Mouse (Mus musculus): ENCODE results near the gene Oprl1.

Oprl1 gene

DNA sequence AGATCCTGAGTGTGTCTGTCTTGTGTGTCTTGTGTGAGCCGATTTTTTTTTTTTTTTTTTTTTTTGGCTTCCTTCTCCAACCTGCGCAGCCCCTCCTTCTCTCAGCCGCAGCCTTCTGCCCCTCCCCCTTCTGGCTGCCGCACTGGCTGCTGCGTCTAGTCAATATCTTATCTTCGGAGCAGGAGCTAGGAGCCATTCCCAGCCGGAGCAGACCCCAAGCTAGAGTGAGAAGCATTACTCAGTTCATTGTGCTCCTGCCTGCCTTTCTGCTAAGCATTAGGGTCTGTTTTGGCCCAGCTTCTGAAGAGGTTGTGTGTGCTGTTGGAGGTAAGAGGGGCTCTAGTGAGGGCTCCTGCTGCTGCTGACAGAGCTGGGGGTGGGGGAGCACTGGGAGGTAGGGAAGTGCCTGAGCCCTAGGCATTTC, at the start of gene Oprl1:
Gene Oprl1, plus strand, starts transcription at position 114 of the 424 bp plus-strand sequence.
- DNase-seq (ENCODE audit: low spot score), result no peak

DNA sequence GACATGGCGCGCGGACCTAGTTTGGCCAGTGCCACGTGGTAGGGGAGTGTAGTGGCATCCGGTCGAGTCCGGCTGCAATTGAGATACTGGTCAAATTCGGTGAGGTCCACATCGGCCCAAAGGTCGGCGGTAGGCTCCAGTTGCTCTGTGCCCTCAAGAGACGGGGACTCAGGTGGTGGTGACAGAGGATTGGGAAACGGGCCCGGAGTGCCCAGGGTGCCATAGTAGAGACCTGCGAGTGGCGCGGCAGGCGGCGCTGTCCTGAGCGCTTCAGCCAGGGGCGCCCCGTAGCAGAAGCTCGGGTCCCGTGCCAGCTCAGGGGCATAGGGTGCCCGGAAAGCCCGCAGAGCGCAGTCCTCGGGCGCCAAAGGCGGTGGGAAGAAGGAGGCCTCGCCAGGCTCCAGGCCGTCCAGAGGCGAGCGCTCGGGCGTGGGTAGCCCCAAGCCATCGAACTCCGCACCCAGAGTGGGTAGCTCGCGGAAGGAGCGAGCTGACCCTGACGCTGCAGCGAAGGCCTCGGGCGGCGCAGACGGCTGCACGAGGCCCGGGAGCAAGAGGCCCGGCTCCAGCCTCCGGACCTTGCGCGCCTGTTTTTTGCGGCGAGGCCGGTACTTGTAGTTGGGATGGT, 44.4 kb upstream of the Oprl1 start:
- no peak for DNase-seq (ENCODE audit: low spot score)

- no peak for DNase-seq (ENCODE audit: low spot score)
Observed at GRCm38 (mm10) chr2:181670913-181671311, 43.9 kb upstream of the Oprl1 start.

GRCm38 (mm10) chr2:181671326-181671725, 43.5 kb upstream of the Oprl1 start, which contains the start of gene Sox18:
TSS of gene Sox18 (minus strand) at chr2:181671640.
- no peak for DNase-seq (ENCODE audit: low spot score)

GRCm38 (mm10) chr2:181671984-181672383, 42.8 kb upstream of the Oprl1 start:
- no peak for DNase-seq (ENCODE audit: low spot score)

DNA sequence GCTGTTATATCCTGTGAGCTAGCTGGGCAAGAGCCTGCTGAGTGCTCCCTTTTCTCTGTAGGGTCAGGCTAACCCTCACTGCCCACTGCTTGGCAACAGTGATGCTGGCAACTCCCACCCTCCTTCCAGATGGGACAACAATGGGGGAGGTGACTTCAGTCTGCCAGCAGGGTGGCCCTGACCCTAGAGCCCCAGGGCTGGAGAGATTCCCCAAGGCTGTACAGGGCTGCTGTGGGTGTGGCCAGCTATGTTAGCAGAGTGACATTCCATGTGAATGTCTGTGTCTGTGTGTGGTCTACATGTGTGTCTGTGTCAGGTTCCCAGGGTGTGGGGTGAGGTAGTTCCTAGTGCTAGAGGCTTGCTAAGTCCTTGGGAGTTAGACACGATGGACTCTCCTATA, 41.3 kb upstream of the Oprl1 start:
- no peak for DNase-seq (ENCODE audit: low spot score)

DNA sequence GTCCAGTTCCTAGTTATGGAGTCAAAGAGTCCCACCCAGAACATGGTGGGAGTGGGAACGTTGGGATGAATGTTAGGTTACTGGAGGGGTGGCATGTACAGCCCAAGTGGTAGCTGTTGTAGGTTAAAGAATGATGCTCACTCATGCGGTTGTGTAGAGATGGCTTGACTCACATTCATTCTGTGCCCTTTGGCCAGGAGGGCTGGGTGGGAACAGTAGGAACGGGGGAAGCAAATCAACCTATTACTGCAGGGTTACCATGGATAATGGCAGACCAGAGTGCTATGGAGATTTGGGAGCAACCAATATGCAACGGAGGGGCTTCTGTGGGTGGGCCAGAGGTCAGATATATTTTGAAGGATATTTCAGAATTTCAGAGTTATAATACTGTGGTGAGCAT, 39.9 kb upstream of the Oprl1 start:
- DNase-seq (ENCODE audit: low spot score), result no peak

DNA sequence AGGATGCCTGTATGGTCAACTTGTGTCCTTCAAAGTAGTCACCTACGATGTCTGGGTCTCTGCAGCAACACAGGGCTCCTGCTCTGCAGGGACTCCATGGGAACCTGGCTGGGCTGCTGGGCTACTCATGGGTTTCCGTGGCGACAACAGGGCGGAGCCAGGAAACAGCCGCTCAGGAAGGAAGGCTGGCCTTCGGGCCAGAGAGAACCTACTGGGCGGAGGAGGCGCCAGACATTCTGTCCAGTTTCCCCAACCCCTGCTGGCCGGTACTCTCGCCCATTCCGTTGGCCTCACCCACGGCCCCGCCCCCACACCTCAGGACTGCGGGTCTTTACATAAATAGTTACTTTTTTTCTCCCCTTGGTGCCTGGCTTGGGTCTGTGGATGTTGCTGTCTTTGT, 39.4 kb upstream of the Oprl1 start:
- DNase-seq (ENCODE audit: low spot score), result no peak

GRCm38 (mm10) chr2:181676424-181676823, 38.4 kb upstream of the Oprl1 start:
- no peak for DNase-seq (ENCODE audit: low spot score)

DNA sequence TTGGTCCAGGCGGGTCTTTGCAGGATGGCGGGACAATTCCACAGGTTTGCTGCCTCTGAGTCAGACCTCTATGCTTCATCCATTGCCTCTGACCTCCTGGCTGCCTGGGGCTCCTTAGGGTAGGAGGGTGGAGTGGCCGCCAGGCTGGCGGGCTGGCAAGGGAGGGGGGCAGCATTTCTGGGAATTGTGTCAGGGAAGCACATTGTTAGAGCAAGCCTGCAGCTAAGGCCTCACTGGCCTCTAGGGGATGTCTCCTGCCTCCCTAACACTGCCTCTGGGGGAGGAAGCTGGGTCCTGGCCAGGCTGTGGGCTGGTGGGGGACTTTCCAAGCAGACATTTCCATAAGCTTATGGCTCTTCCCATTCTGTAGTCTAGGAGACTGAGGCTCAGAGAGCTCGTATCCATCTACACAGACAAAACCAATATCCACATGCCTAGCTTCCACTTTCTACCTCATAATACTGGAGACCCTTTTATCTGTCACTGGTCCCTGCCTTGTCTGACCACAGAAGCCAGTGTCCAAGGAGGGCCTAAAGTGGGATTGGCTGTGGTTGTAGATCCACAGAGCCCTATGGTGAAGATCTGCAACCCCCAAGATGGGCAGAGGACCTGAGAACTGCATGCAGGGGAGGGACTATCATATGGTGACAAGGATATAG, 37.6 kb upstream of the Oprl1 start:
- DNase-seq (ENCODE audit: low spot score), result no peak

GRCm38 (mm10) chr2:181677755-181678098, 37.1 kb upstream of the Oprl1 start:
- DNase-seq (ENCODE audit: low spot score), result no peak

GRCm38 (mm10) chr2:181678780-181679179, 36.0 kb upstream of the Oprl1 start:
- peak; percentile 90 for DNase-seq (ENCODE audit: low spot score)

GRCm38 (mm10) chr2:181679951-181680715, 34.7 kb upstream of the Oprl1 start, which contains the start of gene Tcea2:
TSS of gene Tcea2 (plus strand) at chr2:181680310.
- peak; percentile 67 for DNase-seq (ENCODE audit: low spot score)

GRCm38 (mm10) chr2:181680716-181681117, 34.1 kb upstream of the Oprl1 start:
- DNase-seq (ENCODE audit: low spot score), result peak; percentile 21

DNA sequence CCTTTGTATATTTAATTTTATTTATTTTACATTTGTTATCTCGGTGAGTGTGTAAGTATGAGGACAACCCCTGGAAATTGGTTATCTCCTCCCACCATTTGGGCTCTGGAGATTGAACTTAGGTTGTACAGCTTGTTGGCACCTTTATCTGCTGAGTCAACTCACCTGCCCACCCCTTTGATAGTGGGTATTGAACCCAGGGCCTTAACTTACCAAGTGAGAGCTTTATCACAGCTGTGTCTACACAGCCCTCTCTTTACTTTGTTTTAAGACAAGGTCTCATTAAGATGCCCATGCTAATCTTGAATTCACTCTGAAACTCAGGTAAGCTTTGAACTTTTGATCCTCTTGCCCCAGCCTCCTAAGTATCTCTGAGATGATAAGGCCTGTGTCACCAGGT, 32.8 kb upstream of the Oprl1 start:
- no peak for DNase-seq (ENCODE audit: low spot score)

DNA sequence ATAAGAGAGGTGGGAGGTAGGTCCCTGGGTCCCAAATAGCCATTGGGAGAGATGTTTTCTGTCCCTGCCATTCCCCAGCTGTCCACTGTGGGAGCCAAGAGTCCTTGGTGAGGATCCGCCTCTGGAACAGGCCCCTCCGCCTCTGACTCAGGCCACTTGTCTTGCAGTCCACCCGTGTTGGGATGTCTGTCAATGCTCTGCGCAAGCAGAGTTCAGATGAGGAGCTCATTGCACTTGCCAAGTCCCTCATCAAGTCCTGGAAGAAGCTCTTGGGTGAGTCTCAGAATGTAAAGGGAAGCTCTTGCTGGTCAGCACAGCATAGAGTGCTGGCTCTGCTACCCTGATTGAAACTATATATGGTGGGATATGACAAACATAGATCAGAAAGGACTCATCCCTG, 31.4 kb upstream of the Oprl1 start:
- no peak for DNase-seq (ENCODE audit: low spot score)

DNA sequence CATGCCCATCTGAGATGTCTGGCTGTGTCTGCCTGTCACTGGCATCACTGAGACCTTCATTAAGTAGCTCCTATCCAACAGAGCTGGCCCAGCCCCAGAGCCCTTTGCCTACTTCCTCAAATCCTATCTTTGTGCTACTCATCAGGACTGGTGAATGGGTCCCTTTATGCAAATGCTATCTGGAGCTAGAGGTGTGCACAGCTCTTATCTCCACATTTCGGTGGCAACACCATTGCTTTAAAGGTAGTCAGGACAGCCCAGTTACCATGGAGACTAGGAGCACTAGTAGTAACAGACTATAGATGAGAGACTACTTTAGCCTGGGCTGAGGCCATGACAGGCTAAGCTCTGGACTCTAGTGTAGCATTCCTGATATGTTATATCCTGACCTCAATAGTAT, 30.1 kb upstream of the Oprl1 start:
- DNase-seq (ENCODE audit: low spot score), result no peak

DNA sequence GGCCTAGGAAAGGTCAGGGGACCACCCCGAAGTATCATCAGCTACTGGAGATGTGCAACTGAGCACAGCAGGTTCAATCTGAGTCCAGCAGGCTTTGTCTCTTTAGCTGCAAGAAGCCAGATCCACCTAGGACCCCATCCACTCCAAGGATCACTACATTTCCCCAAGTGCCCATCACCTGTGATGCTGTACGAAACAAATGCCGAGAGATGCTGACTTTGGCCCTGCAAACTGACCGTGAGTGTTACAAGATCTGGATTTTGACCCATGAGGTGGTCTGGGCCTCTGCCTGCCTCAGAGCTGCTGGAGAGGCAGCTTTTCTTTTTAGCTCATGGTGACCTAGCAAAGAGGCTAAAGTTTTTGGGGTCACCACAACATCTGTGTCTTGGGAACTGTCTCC, 29.1 kb upstream of the Oprl1 start:
- DNase-seq (ENCODE audit: low spot score), result no peak

DNA sequence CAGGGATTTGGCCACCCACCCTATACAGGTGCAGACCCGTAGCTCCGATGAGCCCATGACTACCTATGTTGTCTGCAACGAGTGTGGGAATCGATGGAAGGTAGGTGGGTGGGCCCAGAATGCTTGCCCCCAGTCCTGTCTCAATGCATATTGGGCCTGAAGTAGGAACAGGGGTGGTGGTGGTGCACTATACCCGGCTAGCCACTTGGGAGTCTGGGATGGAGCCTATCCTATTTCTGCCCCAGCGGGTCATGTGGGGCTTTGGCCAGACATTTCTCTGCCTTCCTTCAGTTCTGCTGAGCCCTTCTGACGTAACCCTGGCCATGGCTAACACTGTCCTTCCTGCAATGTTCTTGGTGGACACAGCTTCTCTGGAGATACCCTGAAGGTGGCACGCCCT, 27.2 kb upstream of the Oprl1 start:
- DNase-seq (ENCODE audit: low spot score), result no peak

GRCm38 (mm10) chr2:181689466-181690160, 25.2 kb upstream of the Oprl1 start:
- DNase-seq (ENCODE audit: low spot score), result no peak

DNA sequence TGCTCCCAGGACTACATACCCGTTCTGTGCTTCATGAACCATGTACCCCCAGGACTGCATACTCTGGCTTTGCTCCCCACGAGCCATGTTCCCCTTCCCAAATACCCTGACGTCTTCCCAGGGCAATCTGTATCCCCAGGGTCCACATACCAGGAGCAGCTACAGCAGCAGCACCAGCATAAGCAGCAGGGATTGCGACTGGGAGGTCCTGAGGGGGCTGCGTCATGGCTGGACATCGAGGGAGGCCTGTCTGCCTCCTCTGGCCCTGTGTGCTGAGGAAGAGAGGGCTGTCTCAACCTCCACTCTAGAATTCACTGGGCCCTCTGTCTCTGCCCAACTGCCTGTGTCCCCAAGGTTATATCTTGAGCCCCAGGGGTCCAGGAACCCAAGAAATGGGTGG, 23.7 kb upstream of the Oprl1 start:
- DNase-seq (ENCODE audit: low spot score), result no peak

GRCm38 (mm10) chr2:181691571-181691970, 23.2 kb upstream of the Oprl1 start:
- no peak for DNase-seq (ENCODE audit: low spot score)

GRCm38 (mm10) chr2:181692304-181692703, 22.5 kb upstream of the Oprl1 start:
- DNase-seq (ENCODE audit: low spot score), result no peak
